8 mouse cellular contexts compared by ENCODE assay signal in the genomic region with DNA sequence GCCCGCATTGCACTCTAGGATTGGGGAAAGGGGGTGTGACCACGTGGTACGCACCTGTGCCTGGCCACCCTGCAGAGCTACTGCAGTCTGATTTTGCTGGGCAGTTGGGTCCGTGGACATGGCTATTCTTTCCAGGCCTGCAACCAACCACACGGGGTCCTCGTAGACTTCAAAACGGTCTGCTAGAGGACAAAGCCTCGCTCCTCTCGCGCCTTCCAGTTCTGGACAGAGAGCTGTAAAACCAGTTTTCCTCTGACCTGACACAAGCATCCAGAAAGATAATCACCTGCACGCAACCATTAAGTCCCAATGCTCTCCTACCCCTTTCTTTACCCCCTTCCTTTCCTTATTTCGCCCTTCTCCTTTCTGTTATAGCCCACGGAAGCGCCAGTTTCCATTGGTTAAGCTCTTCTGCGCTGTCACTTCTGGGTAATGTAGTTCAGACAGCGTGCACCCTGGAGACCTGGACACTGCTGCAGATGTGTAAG. TPM values are rescaled to one million over a fixed set of nuclear protein-coding genes. Genes with fewer than 3 reads are reported as not detected.
DNase-seq lines count a peak whose midpoint lies in the region; ATAC-seq and TF ChIP-seq lines count a peak whose summit lies in the region.

Gene Zfp773 (minus strand): TSS at position 377 of the 488 bp plus-strand sequence.

- intact Hi-C loops in heart, postnatal 10 days (cut with DNase I): no loop called here

- H3K36me3 ChIP-seq in CH12.LX (replicated peaks in 1 of 2; ENCODE audit: control insufficient read depth in 1 of 2, insufficient read depth in 1 of 2, low read length in 1 of 2): peaks cover 0 to 19% of the 10 kb centered on the region in 2 experiments
- H3K36me3 ChIP-seq in forebrain, embryonic 11.5 days (ENCODE audit: control insufficient read depth, insufficient read depth, low read length): peaks cover 2% of the 10 kb centered on the region; the same call in 1 of the 2 replicates
- H3K36me3 ChIP-seq in liver, embryonic 14.5 days (replicated peaks; ENCODE audit: control insufficient read depth, insufficient read depth, low read depth): no peaks in the 10 kb centered on the region
- H3K36me3 ChIP-seq in neural tube, embryonic 11.5 days (ENCODE audit: control insufficient read depth, insufficient read depth, low read length): no peaks in the 10 kb centered on the region

- H3K9me3 ChIP-seq in CH12.LX (replicated peaks; ENCODE audit: low read length): no peaks in the 10 kb centered on the region
- H3K9me3 ChIP-seq in forebrain, embryonic 11.5 days (ENCODE audit: control insufficient read depth, low read length): no peaks in the 10 kb centered on the region
- no peaks in the 10 kb centered on the region for H3K9me3 ChIP-seq in liver, embryonic 14.5 days (ENCODE audit: control insufficient read depth, low read length)
- H3K9me3 ChIP-seq in neural tube, embryonic 11.5 days (ENCODE audit: control insufficient read depth, low read length): no peaks in the 10 kb centered on the region; the same call in 1 of the 2 replicates

- no peak within 1 kb of the TSS for H3K27ac ChIP-seq in CH12.LX (ENCODE audit: insufficient read depth, low read depth)
- peak within 1 kb of the TSS; percentile 53; the same call in 1 of the 2 replicates for H3K27ac ChIP-seq in forebrain, embryonic 11.5 days (ENCODE audit: low read depth, low read length)
- H3K27ac ChIP-seq in liver, embryonic 14.5 days: no peak within 1 kb of the TSS
- H3K27ac ChIP-seq in neural tube, embryonic 11.5 days (ENCODE audit: low read depth, low read length): no peak within 1 kb of the TSS

- in situ Hi-C loops in CH12.LX (cut with MboI; ENCODE audit: low pct_ligation_motif_present, low pct_unique_long_range_greater_than_20kb, low sequenced_read_pairs): loop anchor here (5.0 kb wide), 1 partner anchor 46 kb away; no protein-coding TSS in a partner anchor

- no peaks in the 10 kb centered on the region for H3K79me2 ChIP-seq in CH12.LX (replicated peaks; ENCODE audit: control insufficient read depth, extremely low read depth, insufficient read depth, poor library complexity, severe bottlenecking)

- peak in 1 of 2 experiments; percentile 70; a peak in 2 of 4 replicates for TF ChIP-seq CTCF in CH12.LX (conservative IDR thresholded peaks at IDR 0.05 in 1 of 2, IDR thresholded peaks at IDR 0.05 in 1 of 2; ENCODE audit: low read depth in 2 of 2, low read length in 2 of 2)
- TF ChIP-seq CTCF in liver, embryonic 14.5 days (IDR thresholded peaks at IDR 0.05; ENCODE audit: low read depth): peak; percentile 44

- dilution Hi-C loops in CH12.LX (cut with MboI; ENCODE audit: extremely low pct_ligation_motif_present, extremely low pct_unique_long_range_greater_than_20kb, low sequenced_read_pairs): no loop called here

- peak; percentile 58 for TF ChIP-seq RAD21 in CH12.LX (IDR thresholded peaks at IDR 0.05; ENCODE audit: low read depth, low read length)

- TF ChIP-seq POLR2A in CH12.LX (IDR thresholded peaks at IDR 0.05; ENCODE audit: low read depth, low read length): 0 out of 2 replicates have a peak, but pooled peaks have one; percentile 33

- no peaks in the 10 kb centered on the region for H3K27me3 ChIP-seq in CH12.LX (replicated peaks)
- H3K27me3 ChIP-seq in forebrain, embryonic 11.5 days (ENCODE audit: control insufficient read depth, insufficient read depth, low read length): no peaks in the 10 kb centered on the region
- H3K27me3 ChIP-seq in liver, embryonic 14.5 days (ENCODE audit: control insufficient read depth, insufficient read depth, low read length): no peaks in the 10 kb centered on the region
- H3K27me3 ChIP-seq in neural tube, embryonic 11.5 days (ENCODE audit: control insufficient read depth, insufficient read depth, low read length): no peaks in the 10 kb centered on the region

- TF ChIP-seq EP300 in CH12.LX (IDR thresholded peaks at IDR 0.05; ENCODE audit: low read length): no peak
- no peak for TF ChIP-seq EP300 in liver, embryonic 14.5 days (IDR thresholded peaks at IDR 0.05; ENCODE audit: low read depth)

- WGBS in forebrain, embryonic 11.5 days: 9% methylated on average over 16 of the region's 16 CpGs
- 6% methylated on average over 16 of the region's 16 CpGs for WGBS in liver, embryonic 14.5 days (ENCODE audit: insufficient replicate concordance)
- WGBS in neural tube, embryonic 11.5 days: 7% methylated on average over 16 of the region's 16 CpGs

- peak within 1 kb of the TSS; percentile 69 for H3K4me2 ChIP-seq in CH12.LX (ENCODE audit: insufficient read depth, low read depth, poor library complexity, severe bottlenecking)
- H3K4me2 ChIP-seq in forebrain, embryonic 11.5 days (ENCODE audit: low read depth, low read length, severe bottlenecking): peak within 1 kb of the TSS; percentile 59
- peak within 1 kb of the TSS; percentile 55 for H3K4me2 ChIP-seq in liver, embryonic 14.5 days (ENCODE audit: low read depth)
- H3K4me2 ChIP-seq in neural tube, embryonic 11.5 days (ENCODE audit: low read depth): peak within 1 kb of the TSS; percentile 57

- DNase-seq in CH12.LX (ENCODE audit: extremely low read depth): peak; percentile 65
- peak; percentile 52 for DNase-seq in brain, embryonic 18.5 days (ENCODE audit: low read depth, low spot score)
- DNase-seq in forebrain, embryonic 11.5 days (ENCODE audit: low spot score): peak; percentile 72
- peak; percentile 58 to 69 for DNase-seq in heart, postnatal 10 days
- peak; percentile 70 to 79 for DNase-seq in kidney, postnatal 4 days
- peak in 1 of 3 experiments; percentile 9 for DNase-seq in liver, embryonic 14.5 days (ENCODE audit: low read depth in 3 of 3, low spot score in 3 of 3)
- DNase-seq in neural tube, embryonic 11.5 days (ENCODE audit: low spot score): peak; percentile 80
- DNase-seq in thymus, adult 18-20 months: peak; percentile 11 to 17

- H3K4me1 ChIP-seq in CH12.LX (ENCODE audit: control insufficient read depth in 1 of 2, insufficient read depth in 2 of 2): peaks cover 4 to 21% of the 10 kb centered on the region in 2 experiments
- 0 out of 2 replicates have a peak, but pooled peaks cover 3% of the 10 kb centered on the region for H3K4me1 ChIP-seq in forebrain, embryonic 11.5 days (replicated peaks; ENCODE audit: control insufficient read depth, insufficient read depth, low read length)
- H3K4me1 ChIP-seq in liver, embryonic 14.5 days (replicated peaks; ENCODE audit: control insufficient read depth in 2 of 2, insufficient read depth in 2 of 2, low read length in 1 of 2): no peaks in the 10 kb centered on the region
- H3K4me1 ChIP-seq in neural tube, embryonic 11.5 days (ENCODE audit: control insufficient read depth, insufficient read depth, low read length): no peaks in the 10 kb centered on the region

- H3K4me3 ChIP-seq in CH12.LX (replicated peaks in 1 of 3; ENCODE audit: low read depth in 2 of 3, low read length in 2 of 3, poor library complexity in 1 of 3): peak within 1 kb of the TSS; percentile 58 to 86 (median 65)
- H3K4me3 ChIP-seq in forebrain, embryonic 11.5 days (ENCODE audit: low read depth, low read length): peak within 1 kb of the TSS; percentile 44
- peak within 1 kb of the TSS; percentile 50 to 62 for H3K4me3 ChIP-seq in liver, embryonic 14.5 days (ENCODE audit: insufficient read depth in 1 of 2, low read depth in 2 of 2, low read length in 2 of 2)
- peak within 1 kb of the TSS; percentile 38 for H3K4me3 ChIP-seq in neural tube, embryonic 11.5 days (ENCODE audit: low read depth, low read length)

- H3K9ac ChIP-seq in CH12.LX (ENCODE audit: insufficient read depth, low read depth): peak within 1 kb of the TSS; percentile 63; the same call in 1 of the 2 replicates
- H3K9ac ChIP-seq in forebrain, embryonic 11.5 days (ENCODE audit: low read length): peak within 1 kb of the TSS; percentile 72
- peak within 1 kb of the TSS; percentile 23 for H3K9ac ChIP-seq in liver, embryonic 14.5 days (replicated peaks)
- H3K9ac ChIP-seq in neural tube, embryonic 11.5 days (ENCODE audit: low read length): peak within 1 kb of the TSS; percentile 64

- ATAC-seq in forebrain, embryonic 11.5 days (replicated peaks; ENCODE audit: low FRiP score): peak; percentile 97
- peak; percentile 82 for ATAC-seq in liver, embryonic 14.5 days (ENCODE audit: insufficient read depth)
- ATAC-seq in neural tube, embryonic 11.5 days (ENCODE audit: insufficient read depth, low FRiP score, low TSS enrichment): peak; percentile 95

TF ChIP-seq in CH12.LX, 34 proteins besides CTCF, POLR2A, EP300 and RAD21 (continues in another document):
- no peak for TF ChIP-seq JUN (IDR thresholded peaks at IDR 0.05; ENCODE audit: insufficient read depth, low read depth, low read length)
- no peak for TF ChIP-seq MAZ (IDR thresholded peaks at IDR 0.05; ENCODE audit: low read depth, low read length)
- peak; percentile 70; the same call in 1 of the 2 replicates for TF ChIP-seq MAX (IDR thresholded peaks at IDR 0.05; ENCODE audit: low read length)
- TF ChIP-seq CHD2 (IDR thresholded peaks at IDR 0.05; ENCODE audit: low read length): no peak
- TF ChIP-seq USF2 (conservative IDR thresholded peaks at IDR 0.05; ENCODE audit: low read depth, low read length): peak; percentile 26; the same call in 1 of the 2 replicates
- no peak for TF ChIP-seq PAX5 (IDR thresholded peaks at IDR 0.05; ENCODE audit: low read length)
- TF ChIP-seq SIN3A (IDR thresholded peaks at IDR 0.05; ENCODE audit: low read length): peak; percentile 66; the same call in 1 of the 2 replicates
- peak; percentile 88; the same call in 1 of the 2 replicates for TF ChIP-seq KAT2A (IDR thresholded peaks at IDR 0.05; ENCODE audit: insufficient replicate concordance, low read length)
- peak; percentile 95 for TF ChIP-seq HCFC1 (IDR thresholded peaks at IDR 0.05; ENCODE audit: low read depth, low read length)
- TF ChIP-seq JUND (conservative IDR thresholded peaks at IDR 0.05; ENCODE audit: low read depth, low read length): no peak
- TF ChIP-seq GABPA (IDR thresholded peaks at IDR 0.05; ENCODE audit: insufficient replicate concordance, low read depth, low read length): peak; percentile 11; the same call in 1 of the 2 replicates
- TF ChIP-seq ELF1 (IDR thresholded peaks at IDR 0.05; ENCODE audit: low read depth, low read length): peak; percentile 67
- no peak for TF ChIP-seq ETS1 (conservative IDR thresholded peaks at IDR 0.05; ENCODE audit: low read depth, low read length)
- TF ChIP-seq BHLHE40 (IDR thresholded peaks at IDR 0.05; ENCODE audit: low read depth, low read length): no peak
- no peak for TF ChIP-seq ZMIZ1 (IDR thresholded peaks at IDR 0.05; ENCODE audit: low read depth, low read length)

RNA-seq across cellular contexts. Expression of gene Zfp773, which starts in this region (rescaled TPM):
- total RNA-seq in CH12.LX (2012; rRNA removed) (3.4 and 5.1 TPM in 2 replicates), CH12.LX (2014; rRNA removed) (4.3 and 4.4 TPM in 2 replicates)
- polyA plus RNA-seq in CH12.LX (2012; ENCODE audit: insufficient read length, low read depth): 6.4 and 7.0 TPM in 2 replicates
- 6.2 and 8.1 TPM in 2 replicates for polyA plus RNA-seq in forebrain, embryonic 11.5 days (2014; fragmentation: Nextera tagmentation; extraction: Ambion mirVana)
- under 1 TPM; 0.14 to 0.27 TPM for total RNA-seq in heart, postnatal 10 days (2021)
- polyA plus RNA-seq in liver, embryonic 14.5 days (2012; rRNA removed): 0.05 and 0.09 TPM in 2 replicates
- 0.17 and 0.29 TPM in 2 replicates for polyA plus RNA-seq in liver, embryonic 14.5 days (2014; fragmentation: Nextera tagmentation; extraction: Ambion mirVana)
- 6.6 and 7.0 TPM in 2 replicates for polyA plus RNA-seq in neural tube, embryonic 11.5 days (2014; fragmentation: Nextera tagmentation; extraction: Ambion mirVana)

Comparison
In these comparisons a context has a peak if more than half of its experiments do, and no peak if none do; other contexts are left out.
1. Peak in DNase-seq in heart, postnatal 10 days; RNA of the gene not detected or under 1 TPM.
2. Peak in ATAC-seq, H3K4me3 ChIP-seq, H3K9ac ChIP-seq and H3K4me2 ChIP-seq in liver, embryonic 14.5 days; RNA of the gene not detected or under 1 TPM.